Mouse (Mus musculus) neural tube, embryonic 15.5 days (tissue): ENCODE measurements around the gene Sypl. TPM values are rescaled to one million over a fixed set of nuclear protein-coding genes. Genes with fewer than 3 reads are reported as not detected.

Experiments used
- ATAC-seq: fragments of 200-750 bp; cut with Nextera tagmentation; 2 replicates; pipeline ENCODE4 v1.8.0; 2017; ENCODE audit warnings: mild to moderate bottlenecking, moderate TSS enrichment, moderate library complexity; ENCODE audit not compliant: low FRiP score
- H3K27ac ChIP-seq: fragments of 300-500 bp; sonication (generic); replicated peaks from 2 replicates; pipeline ENCODE4 v1.5.1; 2015; ENCODE audit warnings: mild to moderate bottlenecking, inconsistent platforms
- H3K27me3 ChIP-seq: fragments of 300-500 bp; sonication (generic); replicated peaks from 2 replicates; pipeline ENCODE4 v1.6.1; 2015; ENCODE audit warnings: inconsistent platforms
- H3K36me3 ChIP-seq: fragments of 300-500 bp; sonication (generic); 2 replicates; pipeline ENCODE4 v1.6.1; 2015; ENCODE audit warnings: inconsistent platforms
- H3K4me1 ChIP-seq: fragments of 300-500 bp; sonication (generic); 2 replicates; pipeline ENCODE4 v1.6.1; 2015; ENCODE audit warnings: inconsistent platforms
- H3K4me2 ChIP-seq: fragments of 300-500 bp; sonication (generic); 2 replicates; pipeline ENCODE4 v1.6.1; 2015; ENCODE audit warnings: inconsistent platforms, mild to moderate bottlenecking, moderate library complexity
- H3K4me3 ChIP-seq: fragments of 300-500 bp; sonication (generic); replicated peaks from 2 replicates; pipeline ENCODE4 v1.5.1; 2015; ENCODE audit warnings: mild to moderate bottlenecking, inconsistent platforms
- H3K9ac ChIP-seq: fragments of 300-500 bp; sonication (generic); replicated peaks from 2 replicates; pipeline ENCODE4 v1.6.1; 2015; ENCODE audit warnings: mild to moderate bottlenecking, inconsistent platforms
- H3K9me3 ChIP-seq: fragments of 300-500 bp; sonication (generic); replicated peaks from 2 replicates; pipeline ENCODE4 v1.6.1; 2016; ENCODE audit warnings: inconsistent platforms
- WGBS: fragments of 180-500 bp; shearing (Covaris S2); methylation state at CpG from one replicate; pipeline ENCODE4 v1.1.7; 2015; ENCODE audit warnings: mixed read lengths; 5-methylcytosine and 5-hydroxymethylcytosine counted together
- polyA plus RNA-seq: library from polyadenylated mRNA; unstranded; fragments of >200 nt; fragmentation: Nextera tagmentation; extraction: Ambion mirVana; gene quantifications from 2 replicates; pipeline ENCODE4 v1.2.1, GENCODE M21; 2015

The Sypl gene
- 39.2 and 57.1 TPM in 2 replicates for polyA plus RNA-seq

GRCm38 (mm10) chr12:32953596-32954215, at the start of gene Sypl:
Gene Sypl, plus strand, starts transcription at chr12:32953891.
- Histone ChIP-seq H3K36me3 (no peaks in the 10 kb centered on the region), H3K9ac (peak within 1 kb of the TSS; percentile 88), H3K4me1 (peaks cover 28% of the 10 kb centered on the region), H3K27me3 (no peaks in the 10 kb centered on the region), H3K27ac (peak within 1 kb of the TSS; percentile 99), H3K9me3 (no peaks in the 10 kb centered on the region), H3K4me3 (peak within 1 kb of the TSS; percentile 80), H3K4me2 (peak within 1 kb of the TSS; percentile 75)
- under 1% methylated on average over 48 of the region's 52 CpGs for WGBS
- peak; percentile 95 for ATAC-seq

- peaks cover 4% of the 10 kb centered on the region; the same call in 1 of the 2 replicates for H3K27me3 ChIP-seq
- WGBS, result 59% methylated on average over 10 of the region's 10 CpGs
- ATAC-seq, result no peak
These were observed 44.0 kb upstream of the Sypl start for GRCm38 (mm10) chr12:32909686-32910085.

GRCm38 (mm10) chr12:32910092-32910491, 43.6 kb upstream of the Sypl start:
- WGBS, result 8% methylated on average over 11 of the region's 11 CpGs
- peak overlapping the region; percentile 53 for H3K4me2 ChIP-seq
- H3K36me3 ChIP-seq, result no peaks in the 10 kb centered on the region
- peaks cover 7% of the 10 kb centered on the region for H3K4me1 ChIP-seq
- peak; percentile 90 for ATAC-seq
- no peak overlapping the region for H3K27ac ChIP-seq
- peak overlapping the region; percentile 19 for H3K4me3 ChIP-seq
- H3K9ac ChIP-seq, result no peak overlapping the region
- peaks cover 4% of the 10 kb centered on the region; the same call in 1 of the 2 replicates for H3K27me3 ChIP-seq
- H3K9me3 ChIP-seq, result no peaks in the 10 kb centered on the region

More at GRCm38 (mm10) chr12:32909686-32910085, 44.0 kb upstream of the Sypl start:
- no peak overlapping the region for H3K4me2 ChIP-seq
- no peaks in the 10 kb centered on the region for H3K36me3 ChIP-seq
- no peak overlapping the region for H3K4me3 ChIP-seq
- H3K9ac ChIP-seq, result no peak overlapping the region
- peaks cover 7% of the 10 kb centered on the region for H3K4me1 ChIP-seq
- H3K27ac ChIP-seq, result no peak overlapping the region
- no peaks in the 10 kb centered on the region for H3K9me3 ChIP-seq

- Histone ChIP-seq H3K4me1 (peaks cover 7% of the 10 kb centered on the region), H3K27me3 (peaks cover 4% of the 10 kb centered on the region; the same call in 1 of the 2 replicates), H3K9me3 (no peaks in the 10 kb centered on the region), H3K36me3 (no peaks in the 10 kb centered on the region), H3K9ac (no peak overlapping the region), H3K4me2 (peak overlapping the region; percentile 53), H3K4me3 (peak overlapping the region; percentile 19), H3K27ac (no peak overlapping the region)
- 32% methylated on average over 15 of the region's 15 CpGs for WGBS
- peak; percentile 71 for ATAC-seq
These were observed 43.0 kb upstream of the Sypl start for GRCm38 (mm10) chr12:32910560-32911194.

GRCm38 (mm10) chr12:32911569-32911968, 42.1 kb upstream of the Sypl start:
- peaks cover 7% of the 10 kb centered on the region for H3K4me1 ChIP-seq
- H3K27ac ChIP-seq, result no peak overlapping the region
- H3K9ac ChIP-seq, result no peak overlapping the region
- H3K27me3 ChIP-seq, result peaks cover 4% of the 10 kb centered on the region; the same call in 1 of the 2 replicates
- no peak overlapping the region for H3K4me3 ChIP-seq
- WGBS, result 60% methylated on average over 4 of the region's 4 CpGs
- no peaks in the 10 kb centered on the region for H3K36me3 ChIP-seq
- H3K4me2 ChIP-seq, result no peak overlapping the region
- no peaks in the 10 kb centered on the region for H3K9me3 ChIP-seq
- no peak for ATAC-seq

GRCm38 (mm10) chr12:32912772-32913171, 40.9 kb upstream of the Sypl start:
- Histone ChIP-seq H3K4me3 (no peak overlapping the region), H3K4me2 (no peak overlapping the region), H3K9me3 (no peaks in the 10 kb centered on the region), H3K4me1 (peaks cover 7% of the 10 kb centered on the region), H3K9ac (no peak overlapping the region), H3K36me3 (no peaks in the 10 kb centered on the region), H3K27me3 (peaks cover 4% of the 10 kb centered on the region; the same call in 1 of the 2 replicates), H3K27ac (no peak overlapping the region)
- ATAC-seq, result no peak
- 82% methylated on average over 5 of the region's 5 CpGs for WGBS

- Histone ChIP-seq H3K4me2 (no peak overlapping the region), H3K36me3 (no peaks in the 10 kb centered on the region), H3K4me1 (no peaks in the 10 kb centered on the region), H3K9ac (no peak overlapping the region), H3K27me3 (no peaks in the 10 kb centered on the region), H3K4me3 (no peak overlapping the region), H3K27ac (no peak overlapping the region), H3K9me3 (no peaks in the 10 kb centered on the region)
- no peak for ATAC-seq
- 89% methylated on average over 7 of the region's 7 CpGs for WGBS
These were observed 35.0 kb upstream of the Sypl start for GRCm38 (mm10) chr12:32918683-32919082.

GRCm38 (mm10) chr12:32919091-32919490, 34.6 kb upstream of the Sypl start:
- H3K9ac ChIP-seq, result no peak overlapping the region
- WGBS, result 44% methylated on average over 3 of the region's 3 CpGs
- H3K9me3 ChIP-seq, result no peaks in the 10 kb centered on the region
- H3K4me2 ChIP-seq, result no peak overlapping the region
- H3K36me3 ChIP-seq, result no peaks in the 10 kb centered on the region
- no peak overlapping the region for H3K27ac ChIP-seq
- no peak overlapping the region for H3K4me3 ChIP-seq
- no peaks in the 10 kb centered on the region for H3K27me3 ChIP-seq
- ATAC-seq, result no peak
- H3K4me1 ChIP-seq, result no peaks in the 10 kb centered on the region

- Histone ChIP-seq H3K36me3 (no peaks in the 10 kb centered on the region), H3K9ac (no peak overlapping the region), H3K4me1 (no peaks in the 10 kb centered on the region), H3K9me3 (no peaks in the 10 kb centered on the region), H3K4me2 (no peak overlapping the region), H3K4me3 (no peak overlapping the region), H3K27me3 (no peaks in the 10 kb centered on the region), H3K27ac (no peak overlapping the region)
- WGBS, result 90% methylated on average over 5 of the region's 5 CpGs
- ATAC-seq, result no peak
These were observed 34.2 kb upstream of the Sypl start for GRCm38 (mm10) chr12:32919527-32919926.

- Histone ChIP-seq H3K36me3 (no peaks in the 10 kb centered on the region), H3K9me3 (no peaks in the 10 kb centered on the region), H3K27ac (no peak overlapping the region), H3K4me3 (no peak overlapping the region), H3K4me2 (no peak overlapping the region), H3K9ac (no peak overlapping the region), H3K27me3 (no peaks in the 10 kb centered on the region), H3K4me1 (no peaks in the 10 kb centered on the region)
- no peak for ATAC-seq
- WGBS, result 72% methylated on average over 8 of the region's 8 CpGs
These were observed 33.4 kb upstream of the Sypl start for GRCm38 (mm10) chr12:32920185-32920788.

- H3K4me3 ChIP-seq, result no peak overlapping the region
- 86% methylated on average over 4 of the region's 4 CpGs for WGBS
- H3K9me3 ChIP-seq, result no peaks in the 10 kb centered on the region
- H3K4me2 ChIP-seq, result no peak overlapping the region
- peaks cover 3% of the 10 kb centered on the region for H3K4me1 ChIP-seq
- no peaks in the 10 kb centered on the region for H3K27me3 ChIP-seq
- H3K9ac ChIP-seq, result no peak overlapping the region
- no peak overlapping the region for H3K27ac ChIP-seq
- H3K36me3 ChIP-seq, result no peaks in the 10 kb centered on the region
- no peak for ATAC-seq
These were observed 32.6 kb upstream of the Sypl start for GRCm38 (mm10) chr12:32921071-32921470.
